Mouse (Mus musculus) left cerebral cortex, postnatal 10 days (tissue): Measurements from ENCODE around the gene Gm5039. TPM values are rescaled to one million over a fixed set of nuclear protein-coding genes. Genes with fewer than 3 reads are reported as not detected.

ENCODE experiments used
- total RNA-seq, 2 experiments: library from RNA; stranded (reverse); gene quantifications; 2 replicates each; pipeline ENCODE4 v1.2.3; 2021

Gm5039 gene
- total RNA-seq, 2 experiments from 2014 or later = not detected

Other genes with a start within 250 kb of the Gm5039 start
- gene Gm16368, start 240.3 kb downstream of the Gm5039 start, total RNA-seq = not detected
- not detected for gene Gm10436, start 141.9 kb downstream of the Gm5039 start, total RNA-seq
- not detected for gene Gm8332, start 73.9 kb downstream of the Gm5039 start, total RNA-seq
- gene Gm5662, start 49.5 kb downstream of the Gm5039 start, total RNA-seq = not detected
- 10 to 100 TPM; 34.3 to 36.3 TPM for gene Adck1, start 36.5 kb upstream of the Gm5039 start, total RNA-seq